Mouse (Mus musculus): ENCODE measurements around the gene Ptov1. TPM values are rescaled to one million over a fixed set of nuclear protein-coding genes. Genes with fewer than 3 reads are reported as not detected.
"Not testable (repeated sequence)": the region's sequence is repeated elsewhere in the genome, so short reads cannot be mapped to it uniquely, and the experiment has no call there.

Gene Ptov1
- polyA plus RNA-seq, 3 experiments from 2014 or later, result 1.9 to 5.6 (median 3.2) TPM

DNA sequence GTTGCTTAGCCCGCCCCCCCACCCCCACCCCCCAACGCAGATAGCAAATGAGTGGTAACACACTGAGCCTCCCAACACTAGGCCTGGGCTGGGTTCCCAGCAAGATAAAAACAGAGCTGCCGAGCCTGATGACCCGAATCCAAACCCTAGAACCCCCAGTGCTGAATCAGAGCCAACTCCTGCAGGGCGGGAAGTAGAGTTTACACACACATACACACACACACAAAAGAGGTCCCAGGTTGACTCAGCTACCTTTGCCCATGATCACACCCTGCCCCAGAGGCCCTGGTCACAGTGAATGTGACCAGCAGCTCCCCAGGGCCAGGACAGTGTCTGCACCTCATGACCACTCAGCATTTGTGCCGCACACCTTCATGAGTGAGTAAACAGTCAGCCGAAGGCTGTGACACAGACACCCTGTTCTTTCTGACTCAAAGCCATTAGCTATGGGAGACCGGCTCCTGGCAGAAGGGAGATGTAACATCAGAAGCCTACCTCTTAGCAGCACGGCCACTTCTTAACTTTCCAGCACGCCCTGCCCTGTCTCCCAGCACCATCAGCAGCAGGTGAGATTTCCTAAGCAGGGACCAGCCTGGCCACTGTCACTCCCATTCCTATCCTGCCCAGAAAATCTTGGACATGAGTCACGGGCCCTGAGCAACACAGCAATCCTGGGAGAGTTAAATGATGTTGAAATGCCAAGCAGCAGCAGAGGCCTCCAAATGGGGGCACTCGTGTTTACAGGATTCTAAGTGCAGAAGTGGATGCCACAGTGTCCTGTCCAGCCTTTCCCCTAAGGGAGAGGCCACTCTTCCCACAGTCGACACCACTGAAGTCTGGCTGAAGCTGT lies 18.9 kb upstream of the Ptov1 start:
- ATAC-seq, result no peak

DNA sequence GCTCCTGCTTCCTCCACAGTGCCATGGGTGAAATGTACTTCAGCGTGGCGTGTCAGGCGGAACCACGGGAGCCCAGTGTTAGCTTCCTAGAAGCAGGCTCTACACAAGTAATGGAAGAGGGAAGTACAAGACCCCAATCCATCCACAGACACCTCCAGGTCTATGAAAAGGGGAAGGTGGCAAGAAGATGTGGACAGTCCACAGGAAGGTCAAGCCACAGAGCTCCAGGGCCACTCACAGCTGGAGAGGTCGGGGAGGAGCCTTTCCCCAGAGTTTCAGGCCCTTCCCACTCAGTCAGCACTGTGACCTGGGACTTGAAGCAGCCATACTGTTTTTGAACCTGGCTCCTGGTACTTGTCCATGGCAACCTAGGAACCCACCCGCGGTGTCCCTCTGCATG lies 17.4 kb upstream of the Ptov1 start:
- no peak for ATAC-seq

DNA sequence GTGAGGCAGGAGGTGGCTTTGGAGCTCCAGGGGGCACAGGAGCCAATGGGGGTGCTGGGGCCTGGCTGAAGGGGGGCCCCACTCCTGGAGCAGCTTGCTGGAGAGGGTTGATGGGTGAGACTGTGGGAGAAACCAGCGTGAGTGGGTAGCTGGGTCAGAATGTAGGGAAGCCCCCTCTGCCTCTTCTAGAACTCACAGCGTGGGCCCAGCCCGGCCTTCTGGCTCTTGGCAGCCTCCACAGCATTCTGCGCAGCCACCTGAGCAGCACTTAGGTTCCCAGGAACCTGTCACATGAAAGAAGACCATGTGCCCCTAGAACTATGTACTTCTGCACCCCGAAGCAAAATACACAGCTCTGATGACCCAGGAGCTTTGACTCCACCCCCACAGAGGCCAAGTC lies 15.0 kb upstream of the Ptov1 start:
- ATAC-seq, result no peak

DNA sequence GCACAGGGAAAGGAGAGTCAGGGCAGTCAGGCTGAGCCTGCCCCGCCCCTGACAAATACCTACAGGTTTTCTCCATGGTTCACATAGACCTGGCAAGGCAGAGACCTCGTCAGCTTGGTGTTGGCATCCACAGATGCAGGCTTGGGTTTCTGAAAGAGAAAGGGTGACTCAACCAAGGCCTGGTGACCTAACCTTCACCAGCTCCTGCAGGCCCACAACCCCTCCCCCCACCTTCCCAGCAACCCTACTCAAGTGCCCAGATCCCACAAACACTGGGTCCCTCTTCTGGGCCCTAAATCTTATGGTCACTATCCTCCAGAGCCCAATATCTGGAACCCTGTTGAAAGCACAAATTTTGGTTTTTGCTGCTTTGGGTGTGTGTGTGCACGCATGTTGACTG lies 13.4 kb upstream of the Ptov1 start:
- ATAC-seq, result no peak

DNA sequence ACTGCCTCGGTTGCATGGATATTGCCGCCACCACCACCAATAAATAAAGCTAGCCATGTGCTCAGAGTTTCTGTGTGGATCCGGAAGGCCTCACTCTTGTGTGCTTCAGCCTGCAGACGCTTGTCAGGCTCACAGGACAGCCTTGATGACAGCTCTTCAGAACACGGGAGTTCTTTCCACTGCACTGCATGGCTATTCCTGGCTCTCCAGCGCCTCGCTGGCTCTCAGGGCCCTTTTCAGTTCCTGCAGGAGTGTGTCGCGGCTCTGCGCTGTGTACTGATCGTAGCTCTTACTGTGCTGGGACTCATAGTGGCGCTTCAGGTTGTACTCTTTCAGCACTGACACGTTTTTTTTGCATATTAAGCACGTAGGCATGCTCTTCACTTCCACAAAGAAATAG lies 8.2 kb upstream of the Ptov1 start:
- ATAC-seq, result no peak

DNA sequence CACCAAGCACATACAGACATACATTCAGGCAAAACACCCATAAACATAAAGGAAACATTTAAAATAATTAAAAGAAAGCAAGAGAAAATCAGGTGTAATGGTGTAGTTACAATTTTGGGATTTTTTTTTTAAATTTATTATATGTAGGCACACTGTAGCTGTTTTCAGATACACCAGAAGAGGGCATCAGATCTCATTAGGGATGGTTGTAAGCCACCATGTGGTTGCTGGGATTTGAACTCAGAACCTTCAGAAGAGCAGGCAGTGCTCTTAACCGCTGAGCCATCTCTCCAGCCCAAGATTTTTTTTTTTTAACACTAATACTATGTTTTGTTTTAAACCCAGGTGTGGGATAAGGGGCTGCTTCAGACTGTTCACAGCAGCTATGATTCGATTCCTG lies 2.2 kb upstream of the Ptov1 start:
- ATAC-seq, result not testable (repeated sequence)

DNA sequence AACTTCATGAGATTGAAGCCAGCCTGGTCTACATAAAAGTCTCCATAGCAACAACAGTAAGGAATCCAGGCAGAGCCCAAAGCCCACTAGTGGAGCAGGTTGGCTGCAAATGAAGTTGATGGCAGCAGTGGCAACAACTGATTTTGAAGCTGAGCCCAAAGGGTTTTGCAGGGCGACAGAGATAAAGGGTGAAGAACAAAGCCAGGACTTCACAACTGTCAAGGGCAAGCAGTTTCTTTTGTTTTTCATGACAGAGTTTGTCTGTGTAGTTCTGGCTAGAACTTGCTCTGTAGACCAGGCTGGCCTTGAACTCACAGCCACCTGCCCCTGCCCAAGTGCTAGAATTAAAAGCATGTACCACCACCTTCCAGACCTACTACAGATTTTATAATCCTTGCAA lies 1.6 kb upstream of the Ptov1 start:
- no peak for ATAC-seq

DNA sequence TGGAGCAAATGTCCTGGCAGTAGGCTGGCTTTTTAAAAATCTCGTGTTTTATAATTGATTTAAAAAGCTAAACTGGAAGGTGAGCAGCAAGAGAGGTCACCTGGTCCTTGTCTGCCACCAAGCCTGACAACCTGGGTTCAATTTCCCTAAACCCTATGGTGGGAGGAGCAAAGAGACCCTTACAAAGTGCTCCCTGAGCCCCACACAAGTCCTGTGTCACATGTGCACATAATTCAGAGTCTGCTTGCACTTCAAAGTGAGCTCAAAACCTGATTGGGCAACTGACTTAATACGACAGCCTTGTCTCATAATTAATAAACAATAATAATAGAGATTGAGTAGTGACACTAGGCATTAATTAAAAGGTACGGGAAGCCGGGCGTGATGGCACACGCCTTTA lies 1.0 kb upstream of the Ptov1 start:
- ATAC-seq, result no peak

DNA sequence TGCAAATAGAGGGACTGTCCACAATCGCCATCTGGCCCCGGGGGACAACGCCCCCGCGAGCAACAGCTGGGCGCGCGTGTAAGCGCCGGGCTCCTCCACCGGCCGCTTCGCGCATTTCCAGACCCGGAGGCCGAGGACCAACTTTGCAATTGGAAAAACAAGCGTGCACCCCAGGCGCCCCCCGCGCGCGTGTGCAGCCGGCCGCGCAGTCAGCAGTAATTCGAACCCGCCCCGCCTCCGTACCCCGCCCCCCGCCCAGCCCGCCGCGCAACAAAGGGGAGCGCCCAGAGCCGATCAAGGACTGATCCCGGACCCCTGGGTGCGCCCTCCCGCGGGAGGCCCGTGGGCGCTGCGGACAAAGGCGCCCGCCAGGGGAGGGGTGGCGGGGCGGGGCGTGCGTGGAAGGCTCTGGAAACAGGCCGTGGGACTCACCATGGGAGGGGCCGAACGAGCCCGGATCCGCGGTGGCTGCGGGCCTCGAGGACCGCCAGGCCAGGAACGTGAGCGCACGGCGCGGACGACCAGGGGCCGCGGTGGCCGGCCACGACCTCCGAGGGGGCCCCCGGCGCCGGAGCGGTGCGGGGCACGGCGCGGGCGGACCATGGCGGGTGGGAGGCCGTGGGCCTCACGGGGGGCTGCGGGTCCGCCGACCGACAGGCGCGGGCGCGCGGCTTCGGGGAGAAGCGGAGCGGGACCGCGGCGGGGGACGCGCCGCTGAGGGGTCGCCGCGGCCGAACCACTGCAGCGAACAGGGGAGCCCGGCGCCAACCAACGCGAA lies 480 bp downstream of the Ptov1 start:
- ATAC-seq, result no peak

DNA sequence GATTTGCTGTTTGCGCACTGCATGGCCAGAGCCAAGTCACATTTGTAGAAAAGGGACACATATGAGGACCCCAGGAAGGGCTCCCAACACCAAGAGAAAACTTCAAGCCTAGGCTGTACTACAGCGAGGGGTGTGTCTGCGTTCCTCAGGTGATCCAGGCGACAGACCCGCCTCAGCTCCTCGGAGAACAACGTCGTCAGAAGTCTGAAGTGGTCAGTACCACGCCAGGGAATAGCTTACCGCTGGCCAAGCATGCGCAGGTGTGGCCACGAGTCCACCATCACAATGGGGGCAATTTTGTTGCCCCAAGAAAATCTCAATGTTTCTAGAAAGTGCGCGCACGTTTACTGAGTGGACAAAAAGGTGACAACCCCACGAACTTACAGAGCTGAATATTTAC lies 1.1 kb downstream of the Ptov1 start:
- no peak for ATAC-seq

DNA sequence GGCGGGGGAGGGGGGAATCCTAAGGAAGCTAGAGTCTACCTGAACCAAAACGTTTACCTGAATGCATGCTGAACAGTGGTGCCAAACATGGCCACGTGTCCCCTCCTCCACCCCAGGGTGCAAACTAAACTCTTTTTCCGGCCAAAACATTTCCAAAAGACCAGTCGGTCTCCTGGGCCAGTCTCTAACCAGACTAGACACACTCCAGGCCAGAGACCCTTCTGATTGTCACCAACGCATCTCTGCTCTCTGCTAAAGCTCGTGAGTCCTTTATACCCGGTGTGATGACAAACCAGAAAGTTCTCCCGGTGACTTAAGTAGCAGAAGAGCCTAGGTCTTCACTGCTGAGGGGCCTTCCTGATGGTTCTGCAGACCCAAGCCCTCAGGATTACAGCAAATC lies 1.8 kb downstream of the Ptov1 start:
- no peak for ATAC-seq

DNA sequence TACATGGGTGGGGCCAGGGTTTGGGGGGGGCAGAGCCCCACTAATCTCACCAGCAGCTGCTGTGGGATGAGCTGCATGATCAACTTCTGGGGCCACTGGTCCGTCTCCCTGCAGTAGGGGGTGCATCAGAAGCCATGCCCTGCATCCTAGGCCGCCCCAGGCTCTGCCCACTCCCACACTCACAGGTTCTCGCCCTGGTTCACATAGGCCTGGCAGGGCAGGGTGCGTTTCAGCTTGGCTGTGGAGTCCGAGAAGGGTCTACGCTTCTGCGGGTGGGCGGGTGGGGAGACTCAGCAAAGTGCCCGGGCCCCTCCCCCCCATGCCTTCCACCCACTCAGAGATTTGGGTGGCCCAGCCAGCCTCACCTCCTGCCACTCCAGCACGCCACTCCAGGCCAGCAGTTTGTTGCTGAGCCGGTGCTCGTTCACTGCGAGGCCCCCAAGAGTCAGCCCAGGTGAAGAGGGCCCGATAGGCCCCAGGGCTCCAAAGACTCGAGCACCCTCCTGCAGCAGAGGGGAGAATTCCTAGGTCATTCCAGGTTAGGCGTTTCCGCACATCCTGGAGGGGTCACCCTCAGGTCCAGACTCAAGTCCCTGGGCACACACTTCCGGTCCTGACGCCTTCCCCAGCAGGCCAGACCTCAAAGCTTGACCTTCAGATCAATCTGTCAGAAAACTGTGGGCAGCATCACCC lies 2.4 kb downstream of the Ptov1 start:
- no peak for ATAC-seq

DNA sequence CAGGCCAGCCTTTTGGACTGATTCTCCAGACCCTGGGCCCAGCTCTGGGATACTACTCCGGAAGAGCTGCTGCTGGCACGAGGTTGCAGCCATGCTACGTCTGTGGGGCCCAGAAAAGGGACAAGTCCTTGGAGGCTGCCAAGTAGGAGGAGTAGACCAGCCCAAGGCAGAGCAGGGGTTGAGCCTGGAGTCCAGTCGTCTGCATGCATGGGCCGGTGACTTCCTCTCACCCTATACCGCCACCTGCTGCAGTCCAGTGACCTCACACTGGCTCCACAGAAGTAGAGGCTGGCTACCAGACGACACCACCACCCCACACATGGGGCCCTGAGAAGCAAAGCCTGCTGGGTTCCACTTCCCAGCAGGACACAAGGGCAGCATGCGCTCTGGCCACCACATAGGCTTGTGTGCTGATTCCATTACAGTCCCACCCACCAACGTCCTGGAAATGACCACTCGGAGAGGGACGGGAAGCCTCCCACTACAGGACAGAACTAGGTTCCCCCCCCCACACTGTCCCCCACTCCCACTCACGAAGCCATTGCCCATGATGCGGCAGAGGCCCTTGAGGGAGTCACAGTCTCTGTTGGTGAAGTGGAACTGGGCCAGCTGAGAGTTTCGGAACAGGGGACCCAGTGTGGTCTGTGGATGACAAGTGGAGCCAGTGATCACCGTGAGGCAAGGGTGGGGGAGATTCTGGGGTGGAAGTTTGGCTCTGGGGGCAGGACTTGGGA lies 3.1 kb downstream of the Ptov1 start:
- no peak for ATAC-seq

DNA sequence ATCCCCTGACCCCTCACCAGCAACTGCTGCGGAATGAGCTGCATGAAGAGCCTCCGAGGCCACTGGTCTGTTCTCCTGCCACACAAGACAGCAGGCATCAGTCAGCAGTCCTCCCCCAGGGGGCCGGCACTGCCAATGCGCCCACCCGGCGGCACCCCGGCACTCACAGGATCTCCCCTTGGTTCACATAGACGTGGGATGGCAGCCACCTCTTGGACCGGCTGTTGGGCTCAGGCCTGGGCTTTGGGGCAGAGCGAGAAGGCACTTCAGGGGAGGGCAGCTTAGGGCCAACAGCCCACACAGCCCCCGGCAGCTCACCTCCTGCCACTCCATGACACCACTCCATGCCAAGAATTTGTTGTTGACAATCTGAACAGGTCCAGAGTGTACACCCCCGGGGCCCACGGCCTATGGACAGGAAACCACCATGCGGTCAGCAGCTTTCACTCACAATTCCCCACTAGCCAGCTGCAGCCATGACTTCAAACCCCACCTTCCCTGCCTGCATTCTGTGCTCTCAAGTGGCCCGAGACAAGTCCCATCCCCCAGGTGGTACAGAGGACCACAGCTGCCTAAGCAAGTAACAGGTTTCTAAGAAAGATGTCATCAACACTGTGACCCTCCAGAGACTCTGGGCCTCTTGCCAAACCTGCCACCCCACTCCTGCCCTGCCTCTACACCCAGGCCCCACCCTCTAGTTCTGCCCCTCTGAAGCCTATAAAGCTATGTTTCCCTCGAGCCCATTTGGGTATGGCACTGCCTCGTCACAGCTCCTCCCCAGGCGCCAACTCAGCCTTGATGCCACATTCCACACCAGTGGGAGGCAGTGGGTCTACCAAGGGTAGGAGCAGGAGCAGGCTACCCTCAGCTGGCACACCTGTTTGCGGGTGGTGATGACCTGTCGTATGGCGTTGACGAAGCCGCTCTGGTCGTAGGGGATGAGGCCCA lies 4.7 kb downstream of the Ptov1 start:
- ATAC-seq, result no peak

DNA sequence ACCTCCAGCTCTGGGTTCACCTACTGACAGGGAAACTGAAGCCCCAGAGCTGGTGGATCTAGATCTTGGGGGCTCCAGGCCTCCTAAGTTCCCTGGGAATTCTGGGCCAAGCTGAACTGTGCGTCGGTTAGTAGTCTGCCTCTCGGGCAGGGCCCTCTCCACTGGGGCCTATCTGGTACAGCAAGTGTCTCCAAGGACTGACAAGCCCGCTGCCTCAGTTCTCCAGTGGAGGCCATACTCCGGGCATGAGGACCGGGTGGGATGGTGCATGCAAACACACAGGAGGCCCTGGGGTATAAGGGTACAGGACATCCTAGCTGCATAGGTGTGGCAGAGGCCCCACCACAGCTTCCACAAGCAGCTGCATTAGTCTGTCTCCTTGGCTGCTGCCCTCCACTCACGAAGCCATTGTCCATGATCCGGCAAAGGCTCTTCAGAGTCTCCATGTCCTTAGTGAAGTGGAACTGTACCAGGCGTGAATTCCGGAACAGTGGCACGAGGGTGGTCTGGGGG lies 5.5 kb downstream of the Ptov1 start:
- ATAC-seq, result no peak

DNA sequence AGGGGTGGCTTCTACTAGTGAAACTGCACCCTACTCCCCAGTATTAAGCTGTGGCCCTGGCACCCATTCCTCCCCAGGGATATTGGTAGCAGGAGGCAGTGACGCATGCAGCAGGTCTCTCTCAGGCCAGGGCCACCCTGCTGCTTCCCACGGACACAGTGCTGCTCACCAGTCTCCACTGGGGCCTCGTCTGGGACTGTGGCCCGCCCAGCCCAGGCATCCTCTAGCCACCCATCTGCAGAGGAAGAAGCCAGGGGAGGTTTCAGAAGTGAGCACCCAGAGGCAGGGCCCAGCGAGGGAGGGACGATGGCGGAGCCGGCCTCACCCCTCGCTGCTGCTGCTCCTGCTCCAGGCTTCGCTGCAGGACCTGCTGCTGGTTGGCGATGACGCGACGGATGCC lies 6.4 kb downstream of the Ptov1 start:
- ATAC-seq, result no peak

DNA sequence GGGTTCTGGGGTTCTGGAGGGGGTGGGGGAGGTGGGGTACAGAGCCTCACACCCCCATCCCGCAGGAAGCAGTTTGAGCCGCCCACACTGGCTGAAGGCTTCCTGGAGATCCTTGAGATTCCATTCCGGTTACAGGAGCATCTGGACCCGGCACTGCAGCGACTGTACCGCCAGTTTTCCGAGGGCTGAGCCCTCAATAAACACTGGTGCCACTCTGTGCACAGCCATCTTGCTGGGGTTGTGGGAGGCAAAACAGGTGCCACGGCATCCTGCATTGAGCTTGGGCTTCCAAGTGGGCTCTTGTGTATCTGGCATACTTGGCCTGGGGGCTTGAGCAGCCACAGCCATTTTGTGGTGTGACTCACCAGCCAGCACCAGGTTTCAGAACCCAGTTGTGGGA lies 7.2 kb downstream of the Ptov1 start:
- no peak for ATAC-seq

DNA sequence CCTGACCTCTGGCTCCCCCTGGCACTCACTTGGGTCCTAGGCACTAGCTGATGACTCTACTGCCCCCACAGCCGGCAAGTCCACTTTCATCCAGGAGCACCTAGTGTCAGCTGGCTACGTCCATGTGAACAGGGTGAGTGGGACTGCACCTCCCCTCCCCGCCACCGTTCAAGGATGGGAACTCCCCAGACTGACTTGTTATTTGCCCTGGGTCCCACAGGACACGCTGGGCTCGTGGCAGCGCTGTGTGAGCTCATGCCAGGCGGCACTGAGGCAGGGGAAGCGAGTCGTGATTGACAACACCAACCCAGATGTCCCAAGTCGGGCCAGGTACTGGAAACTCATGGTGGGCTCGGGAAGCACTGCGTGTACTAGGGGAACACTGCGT lies 8.2 kb downstream of the Ptov1 start:
- no peak for ATAC-seq

DNA sequence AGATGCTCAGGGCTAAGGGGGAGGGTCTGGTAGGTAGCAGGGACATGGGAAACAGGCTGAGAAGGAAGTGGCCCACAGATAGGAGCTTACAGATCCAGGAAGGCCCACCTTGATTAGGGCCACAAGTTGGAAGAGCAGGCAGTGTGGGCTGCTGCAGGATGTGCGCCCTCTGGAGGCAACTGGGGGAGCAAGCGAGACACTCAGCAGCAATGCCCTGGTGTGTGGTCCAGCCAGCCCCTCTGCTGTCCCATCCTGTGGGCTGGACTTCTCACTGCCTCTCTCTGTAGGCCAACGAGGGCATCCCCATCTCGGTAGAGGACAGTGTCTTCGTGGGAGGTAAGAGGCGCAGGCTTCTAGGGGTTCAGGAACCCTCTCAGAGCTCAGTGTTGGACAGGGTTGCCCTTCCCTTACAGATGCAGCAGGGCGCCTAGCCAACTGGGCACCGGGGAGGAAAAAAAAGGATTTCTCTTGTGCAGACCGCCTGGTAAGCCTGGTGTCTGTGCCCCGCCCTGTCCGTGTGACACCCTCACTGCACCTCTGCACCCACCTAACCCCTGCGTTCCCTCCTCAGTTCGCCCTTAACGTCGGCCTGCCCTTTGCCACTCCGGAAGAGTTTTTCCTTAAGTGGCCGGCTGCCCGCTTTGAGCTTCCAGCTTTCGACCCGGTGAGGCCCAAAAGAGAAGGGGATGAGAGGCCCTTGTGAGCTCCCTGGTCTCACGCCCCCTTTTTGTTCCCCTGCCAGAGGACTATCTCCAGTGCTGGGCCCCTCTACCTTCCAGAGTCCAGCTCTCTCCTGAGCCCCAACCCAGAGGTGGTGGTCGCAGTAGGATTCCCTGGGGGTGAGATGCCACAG lies 8.8 kb downstream of the Ptov1 start:
- ATAC-seq, result no peak

DNA sequence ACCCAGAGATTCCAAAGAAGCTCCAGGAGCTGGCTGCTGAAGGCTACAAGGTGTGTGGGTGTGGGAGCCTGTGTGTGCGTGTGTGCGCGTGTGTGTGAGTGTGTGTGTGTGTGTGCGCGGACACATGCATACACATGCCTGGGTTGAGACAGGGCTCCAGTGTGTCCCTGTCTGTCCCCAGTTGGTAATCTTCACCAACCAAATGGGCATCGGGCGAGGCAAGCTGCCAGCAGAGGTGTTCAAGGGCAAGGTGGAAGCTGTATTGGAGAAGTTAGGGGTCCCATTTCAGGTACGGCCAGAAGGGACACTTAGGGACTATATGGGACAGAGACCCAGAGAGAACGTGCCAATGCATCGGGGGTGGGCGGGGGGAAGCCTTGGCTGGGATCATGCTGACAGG lies 9.7 kb downstream of the Ptov1 start:
- no peak for ATAC-seq

DNA sequence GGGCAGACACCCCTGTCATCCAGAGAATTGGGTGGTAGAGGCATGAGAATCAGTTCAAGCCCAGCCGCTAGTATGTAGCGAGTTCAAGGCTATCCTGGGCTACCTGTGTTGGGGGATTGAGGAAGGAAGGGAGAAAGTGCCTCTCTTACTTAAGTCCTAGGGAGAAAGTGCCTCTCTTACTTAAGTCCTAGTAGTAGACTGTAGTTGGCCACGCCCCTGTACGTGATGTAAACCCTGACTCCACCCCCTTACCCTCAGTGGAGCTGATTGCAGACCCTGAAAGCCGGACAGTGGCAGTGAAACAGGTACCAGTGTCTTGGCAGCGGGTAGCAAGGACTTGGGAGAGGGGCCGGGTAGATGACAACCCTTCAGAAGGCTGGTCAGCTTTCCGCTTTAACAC lies 11.7 kb downstream of the Ptov1 start:
- ATAC-seq, result no peak

Measured in inflammation-experienced regulatory T-cells, adult 6 months (primary cell).